Mouse (Mus musculus) ovary, adult 2 months (tissue): Measurements from ENCODE around the gene Olfr1087. TPM values are rescaled to one million over a fixed set of nuclear protein-coding genes. Genes with fewer than 3 reads are reported as not detected.

Experiments
- polyA plus RNA-seq: library from polyadenylated mRNA; depleted of rRNA; stranded (reverse); fragments of >200 nt; gene quantifications from 2 replicates; pipeline ENCODE4 v1.2.3, GENCODE M21; 2012; rRNA removed

Gene Olfr1087
- polyA plus RNA-seq, result not detected in 2 replicates

GRCm38 (mm10) chr2:86698295-86698694 is at the start of gene Olfr1087:
Gene Olfr1087, minus strand, starts transcription at chr2:86698395.

DNA sequence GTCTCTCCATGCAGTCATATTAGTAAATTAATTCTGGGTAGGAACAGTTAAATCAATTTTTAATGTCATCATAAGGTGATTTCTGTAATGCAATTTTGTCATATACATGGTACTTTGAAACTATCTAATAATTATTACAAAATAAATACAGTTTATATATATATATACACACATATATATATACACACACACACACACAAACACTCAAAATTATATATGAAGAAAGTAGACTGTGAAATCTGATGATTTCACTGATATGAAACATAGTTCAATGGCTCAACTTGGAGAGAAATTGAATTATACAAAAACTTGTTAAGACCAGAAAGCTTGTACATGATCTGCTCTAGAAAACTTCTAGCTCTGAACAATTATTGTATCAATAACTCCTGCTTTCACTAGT is 35.4 kb upstream of the Olfr1087 start, which contains the start of gene Olfr1089:
Gene Olfr1089 (minus strand): TSS at position 101 of the 400 bp plus-strand sequence.

GRCm38 (mm10) chr2:86679992-86680391 is 18.2 kb downstream of the Olfr1087 start, which contains the start of gene Olfr1086:
Gene Olfr1086, minus strand, starts transcription at chr2:86680092.

GRCm38 (mm10) chr2:86661919-86662318 is 36.3 kb downstream of the Olfr1087 start, which contains the start of gene Olfr1085:
Gene Olfr1085, minus strand, starts transcription at chr2:86662019.

GRCm38 (mm10) chr2:86639625-86640024 is 58.6 kb downstream of the Olfr1087 start, which contains the start of gene Olfr1084:
Gene Olfr1084, minus strand, starts transcription at chr2:86639725.

Other genes with a start within 250 kb of the Olfr1087 start
- gene Olfr1065, start 247.8 kb downstream of the Olfr1087 start, polyA plus RNA-seq, result not detected in 2 replicates
- gene Olfr1066, start 242.1 kb downstream of the Olfr1087 start, polyA plus RNA-seq, result not detected in 2 replicates
- gene Olfr228, start 211.0 kb downstream of the Olfr1087 start, polyA plus RNA-seq, result not detected in 2 replicates
- gene Olfr1076, start 189.9 kb downstream of the Olfr1087 start, polyA plus RNA-seq, result not detected in 2 replicates
- not detected in 2 replicates for gene Olfr1079, start 155.9 kb downstream of the Olfr1087 start, polyA plus RNA-seq
- not detected in 2 replicates for gene Olfr1080, start 140.2 kb downstream of the Olfr1087 start, polyA plus RNA-seq
- gene Olfr1082, start 99.4 kb downstream of the Olfr1087 start, polyA plus RNA-seq, result not detected in 2 replicates
- gene Olfr1084, start 58.7 kb downstream of the Olfr1087 start, polyA plus RNA-seq, result not detected in 2 replicates
- gene Olfr1085, start 36.4 kb downstream of the Olfr1087 start, polyA plus RNA-seq, result not detected in 2 replicates
- not detected in 2 replicates for gene Olfr1086, start 18.3 kb downstream of the Olfr1087 start, polyA plus RNA-seq
- gene Olfr1089, start 35.3 kb upstream of the Olfr1087 start, polyA plus RNA-seq, result not detected in 2 replicates
- not detected in 2 replicates for gene Olfr1090, start 60.6 kb upstream of the Olfr1087 start, polyA plus RNA-seq
- gene Olfr1093, start 84.1 kb upstream of the Olfr1087 start, polyA plus RNA-seq, result not detected in 2 replicates
- gene Olfr141, start 111.6 kb upstream of the Olfr1087 start, polyA plus RNA-seq, result not detected in 2 replicates
- gene Olfr1094, start 126.3 kb upstream of the Olfr1087 start, polyA plus RNA-seq, result not detected in 2 replicates
- not detected in 2 replicates for gene Olfr1095, start 153.3 kb upstream of the Olfr1087 start, polyA plus RNA-seq
- not detected in 2 replicates for gene Gm13723, start 176.4 kb upstream of the Olfr1087 start, polyA plus RNA-seq
- gene Olfr1097, start 193.8 kb upstream of the Olfr1087 start, polyA plus RNA-seq, result not detected in 2 replicates
- not detected in 2 replicates for gene Olfr1098, start 226.2 kb upstream of the Olfr1087 start, polyA plus RNA-seq